Mouse (Mus musculus) adrenal gland, postnatal 14 days (tissue): ENCODE data around the gene Snrpb2. TPM values are rescaled to one million over a fixed set of nuclear protein-coding genes. Genes with fewer than 3 reads are reported as not detected.
A peak's percentile ranks its signal among the peaks of the same experiment; 100 is the strongest.

Experiments
- DNase-seq: peaks from one replicate; pipeline ENCODE4 v3.0.0; 2021; ENCODE audit warnings: mixed read lengths
- total RNA-seq: library from RNA; stranded (reverse); gene quantifications from 2 replicates; pipeline ENCODE4 v1.2.3, GENCODE M21; 2021

Gene Snrpb2
- total RNA-seq, 1 experiment from 2014 or later: 41.9 TPM

DNA sequence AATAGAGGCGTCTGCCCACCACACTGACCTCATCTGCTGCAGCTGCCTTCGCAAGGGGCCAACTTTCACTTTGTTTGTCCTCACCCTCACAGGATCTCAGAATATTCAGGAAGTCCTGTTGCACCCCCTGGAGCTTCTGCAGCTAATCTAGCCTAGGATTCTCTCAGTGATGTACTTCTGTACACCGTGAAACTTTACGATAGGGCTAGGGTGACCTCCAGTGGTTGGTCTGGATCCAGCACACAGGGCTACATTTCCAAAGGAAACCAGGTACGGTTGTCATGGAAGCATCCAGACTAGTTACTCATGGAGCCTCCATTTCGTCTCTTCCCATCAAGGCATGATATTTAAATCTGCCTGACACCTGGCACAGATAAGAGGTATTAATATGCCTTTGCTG is 30.9 kb downstream of the Snrpb2 start:
- DNase-seq: peak; percentile 74

DNA sequence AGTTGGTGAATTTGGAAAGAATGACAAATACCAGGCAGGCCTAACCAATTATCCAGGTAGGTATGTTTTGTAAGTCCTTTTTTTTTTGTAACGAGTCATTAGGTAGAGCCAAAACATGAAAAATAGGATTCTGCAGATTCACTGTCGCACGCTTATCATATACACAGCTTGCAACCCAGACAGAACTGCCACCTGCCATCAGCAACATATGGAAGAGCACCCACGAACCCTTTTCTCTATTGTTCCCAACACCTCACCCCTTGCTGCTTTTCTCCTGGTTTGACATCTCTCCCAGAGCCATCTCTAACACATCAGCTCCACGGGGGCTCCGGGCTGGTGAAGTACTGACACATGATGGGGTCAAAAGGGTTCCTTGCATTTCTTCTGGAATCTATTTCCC is 31.9 kb downstream of the Snrpb2 start:
- no peak for DNase-seq

DNA sequence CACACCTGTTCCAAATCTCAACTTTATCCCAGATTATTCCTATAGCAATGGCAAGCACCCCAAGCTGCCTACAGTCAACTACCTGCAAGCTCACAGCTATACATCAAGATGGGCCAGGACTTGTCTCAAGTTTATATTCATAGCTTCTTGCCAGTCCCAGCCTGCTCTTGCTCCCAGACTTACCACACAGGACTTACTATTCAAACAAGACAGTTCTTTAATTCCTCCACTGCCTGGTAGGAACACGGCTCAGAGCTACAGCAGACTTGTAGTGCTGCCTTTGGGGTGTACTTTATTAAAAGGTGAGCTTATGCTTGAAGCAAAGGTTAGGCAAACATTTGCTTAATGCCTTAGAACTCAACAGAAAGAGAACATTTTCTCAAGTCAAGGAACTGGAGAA is 34.3 kb downstream of the Snrpb2 start:
- DNase-seq: no peak

DNA sequence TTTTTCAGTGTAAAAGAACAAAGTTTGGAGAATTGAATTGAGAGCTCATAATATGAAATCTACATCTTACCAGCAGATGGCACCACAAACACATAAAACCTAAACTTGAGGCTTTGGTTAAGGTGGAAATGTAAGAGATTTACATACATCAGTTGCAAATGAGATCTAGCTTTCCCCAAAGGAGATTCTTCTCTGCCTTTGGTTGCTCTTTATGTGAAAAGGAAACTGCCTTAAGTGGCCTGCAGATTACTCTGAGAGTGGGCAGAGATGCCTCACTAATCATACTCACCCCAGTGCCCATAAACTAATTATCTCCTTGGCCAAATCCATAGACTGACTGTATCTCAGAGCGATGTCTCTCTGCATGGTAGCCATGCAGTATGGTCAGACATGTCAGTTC is 51.0 kb downstream of the Snrpb2 start:
- no peak for DNase-seq

DNA sequence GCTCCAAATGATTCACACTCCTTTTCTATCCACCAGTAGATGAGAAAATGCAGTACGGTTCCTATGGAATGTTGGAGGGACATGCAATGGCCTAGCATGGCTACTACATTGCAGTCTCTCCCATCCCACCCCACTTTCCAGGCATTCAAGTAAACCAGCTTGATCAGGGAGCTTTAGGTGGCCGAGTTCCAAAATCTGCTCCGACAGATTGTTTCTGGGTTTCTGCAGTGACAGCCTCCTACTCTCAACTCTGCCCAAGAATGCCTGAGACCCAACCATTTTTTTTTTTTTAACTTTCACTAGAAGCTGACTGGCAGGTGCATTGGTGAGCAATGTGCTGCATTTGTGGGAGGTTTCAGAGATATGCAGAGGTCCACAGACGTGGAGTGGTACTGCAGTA is 51.9 kb downstream of the Snrpb2 start:
- DNase-seq: no peak

DNA sequence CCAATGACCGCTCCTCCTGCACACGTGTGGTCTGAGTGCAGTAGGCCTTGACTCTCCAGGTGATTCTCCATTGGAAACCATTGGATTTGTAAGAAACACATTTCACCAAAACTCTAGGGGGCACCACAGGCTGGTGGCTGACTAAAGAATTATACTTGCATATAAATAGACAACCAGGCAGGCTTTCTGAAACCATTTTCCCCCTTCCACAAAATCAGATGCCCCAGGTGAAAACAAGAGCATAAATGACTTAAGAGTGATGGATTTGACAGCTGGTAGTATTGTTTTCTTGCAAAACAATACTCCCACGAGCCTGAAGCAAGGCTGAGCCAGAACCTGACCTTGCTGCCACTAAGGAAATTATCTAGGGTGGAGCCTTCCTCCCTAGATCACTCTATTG is 54.6 kb downstream of the Snrpb2 start:
- DNase-seq: peak; percentile 22

DNA sequence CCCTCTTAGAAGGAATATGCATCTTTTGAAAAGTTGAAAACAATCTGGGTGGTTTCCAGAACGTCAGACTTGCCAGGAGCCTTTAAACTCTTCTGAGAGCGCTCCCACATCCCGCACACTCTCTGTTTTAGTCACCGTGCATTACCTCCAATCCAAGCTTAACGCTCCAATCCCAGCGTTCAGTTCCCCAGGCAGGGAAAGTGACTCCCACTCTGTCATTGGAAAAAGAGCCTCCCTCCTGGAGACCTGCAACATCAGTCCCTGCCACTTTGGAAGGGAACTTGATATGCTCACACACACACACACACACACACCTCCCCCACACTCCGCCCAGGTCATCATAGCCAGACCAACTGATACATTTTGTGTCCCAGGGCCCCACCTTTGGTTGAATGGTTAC is 55.4 kb downstream of the Snrpb2 start:
- no peak for DNase-seq

Other genes starting within 250 kb of the Snrpb2 start
- 19.9 and 23.1 TPM in 2 replicates for gene Kif16b, start 161.5 kb upstream of the Snrpb2 start, total RNA-seq
- not detected in 2 replicates for gene Otor, start 15.4 kb downstream of the Snrpb2 start, total RNA-seq